Mouse (Mus musculus): ENCODE measurements around the gene Gm20458. TPM values are rescaled to one million over a fixed set of nuclear protein-coding genes. Genes with fewer than 3 reads are reported as not detected.

Gene Gm20458
- polyA plus RNA-seq, 1 experiment: 22.1 TPM

- TF ChIP-seq POLR2A (IDR thresholded peaks at IDR 0.05; ENCODE audit: low read depth, low read length): no peak
- TF ChIP-seq CTCF (conservative IDR thresholded peaks at IDR 0.05; ENCODE audit: insufficient read depth, insufficient read length, low read depth, low read length): no peak
- peak; percentile 17 for DNase-seq
- H3K4me3 ChIP-seq (ENCODE audit: insufficient read depth, low read depth, low read length): peak overlapping the region; percentile 99
- peaks cover 2% of the 10 kb centered on the region for H3K36me3 ChIP-seq (ENCODE audit: control insufficient read depth, insufficient read depth, low read length)
- H3K4me1 ChIP-seq (ENCODE audit: control insufficient read depth, insufficient read depth, low read length): peaks cover 4% of the 10 kb centered on the region; the same call in 1 of the 2 replicates
- 0 out of 2 replicates have a peak overlapping the region, but pooled peaks have one; percentile 21 for H3K27ac ChIP-seq (ENCODE audit: insufficient read depth, low read depth, low read length)
- WGBS: 4% methylated on average over 21 of the region's 21 CpGs
- no peaks in the 10 kb centered on the region for H3K27me3 ChIP-seq (replicated peaks; ENCODE audit: control insufficient read depth, insufficient read depth, low read length)
Measured at GRCm38 (mm10) chr2:164497691-164498268, 37.0 kb downstream of the Gm20458 start.

GRCm38 (mm10) chr2:164499317-164499716, 38.5 kb downstream of the Gm20458 start:
- no peak overlapping the region for H3K4me3 ChIP-seq (ENCODE audit: insufficient read depth, low read depth, low read length)
- no peaks in the 10 kb centered on the region for H3K27me3 ChIP-seq (replicated peaks; ENCODE audit: control insufficient read depth, insufficient read depth, low read length)
- peak; percentile 19; the same call in 1 of the 2 replicates for TF ChIP-seq CTCF (conservative IDR thresholded peaks at IDR 0.05; ENCODE audit: insufficient read depth, insufficient read length, low read depth, low read length)
- no peak for TF ChIP-seq POLR2A (IDR thresholded peaks at IDR 0.05; ENCODE audit: low read depth, low read length)
- DNase-seq: no peak
- WGBS: 81% methylated on average over 5 of the region's 5 CpGs
- H3K36me3 ChIP-seq (ENCODE audit: control insufficient read depth, insufficient read depth, low read length): peaks cover 9% of the 10 kb centered on the region
- peaks cover 4% of the 10 kb centered on the region; the same call in 1 of the 2 replicates for H3K4me1 ChIP-seq (ENCODE audit: control insufficient read depth, insufficient read depth, low read length)
- no peak overlapping the region for H3K27ac ChIP-seq (ENCODE audit: insufficient read depth, low read depth, low read length)

GRCm38 (mm10) chr2:164500511-164500910, 39.7 kb downstream of the Gm20458 start:
- TF ChIP-seq POLR2A (IDR thresholded peaks at IDR 0.05; ENCODE audit: low read depth, low read length): no peak
- TF ChIP-seq CTCF (conservative IDR thresholded peaks at IDR 0.05; ENCODE audit: insufficient read depth, insufficient read length, low read depth, low read length): no peak
- no peak overlapping the region for H3K4me3 ChIP-seq (ENCODE audit: insufficient read depth, low read depth, low read length)
- H3K36me3 ChIP-seq (ENCODE audit: control insufficient read depth, insufficient read depth, low read length): peaks cover 10% of the 10 kb centered on the region
- DNase-seq: peak; percentile 54
- H3K4me1 ChIP-seq (ENCODE audit: control insufficient read depth, insufficient read depth, low read length): peaks cover 4% of the 10 kb centered on the region; the same call in 1 of the 2 replicates
- WGBS: 29% methylated on average over 7 of the region's 7 CpGs
- peak overlapping the region; percentile 16; the same call in 1 of the 2 replicates for H3K27ac ChIP-seq (ENCODE audit: insufficient read depth, low read depth, low read length)
- H3K27me3 ChIP-seq (replicated peaks; ENCODE audit: control insufficient read depth, insufficient read depth, low read length): no peaks in the 10 kb centered on the region

- no peak for TF ChIP-seq POLR2A (IDR thresholded peaks at IDR 0.05; ENCODE audit: low read depth, low read length)
- no peak for TF ChIP-seq CTCF (conservative IDR thresholded peaks at IDR 0.05; ENCODE audit: insufficient read depth, insufficient read length, low read depth, low read length)
- no peak for DNase-seq
- Histone ChIP-seq H3K36me3 (ENCODE audit: control insufficient read depth, insufficient read depth, low read length) (peaks cover 10% of the 10 kb centered on the region), H3K27ac (ENCODE audit: insufficient read depth, low read depth, low read length) (no peak overlapping the region), H3K4me3 (ENCODE audit: insufficient read depth, low read depth, low read length) (no peak overlapping the region), H3K4me1 (ENCODE audit: control insufficient read depth, insufficient read depth, low read length) (no peaks in the 10 kb centered on the region), H3K27me3 (replicated peaks; ENCODE audit: control insufficient read depth, insufficient read depth, low read length) (no peaks in the 10 kb centered on the region)
- 98% methylated on average over 3 of the region's 3 CpGs for WGBS
Measured at GRCm38 (mm10) chr2:164504919-164505318, 44.2 kb downstream of the Gm20458 start.

GRCm38 (mm10) chr2:164505619-164506347, 45.0 kb downstream of the Gm20458 start:
- H3K27ac ChIP-seq (ENCODE audit: insufficient read depth, low read depth, low read length): no peak overlapping the region
- TF ChIP-seq POLR2A (IDR thresholded peaks at IDR 0.05; ENCODE audit: low read depth, low read length) (no peak), CTCF (conservative IDR thresholded peaks at IDR 0.05; ENCODE audit: insufficient read depth, insufficient read length, low read depth, low read length) (no peak)
- no peak overlapping the region for H3K4me3 ChIP-seq (ENCODE audit: insufficient read depth, low read depth, low read length)
- no peaks in the 10 kb centered on the region for H3K27me3 ChIP-seq (replicated peaks; ENCODE audit: control insufficient read depth, insufficient read depth, low read length)
- peaks cover 10% of the 10 kb centered on the region for H3K36me3 ChIP-seq (ENCODE audit: control insufficient read depth, insufficient read depth, low read length)
- 82% methylated on average over 4 of the region's 4 CpGs for WGBS
- DNase-seq: no peak
- no peaks in the 10 kb centered on the region for H3K4me1 ChIP-seq (ENCODE audit: control insufficient read depth, insufficient read depth, low read length)

GRCm38 (mm10) chr2:164507811-164508210, 47.0 kb downstream of the Gm20458 start:
- H3K36me3 ChIP-seq (ENCODE audit: control insufficient read depth, insufficient read depth, low read length): peaks cover 8% of the 10 kb centered on the region
- H3K4me1 ChIP-seq (ENCODE audit: control insufficient read depth, insufficient read depth, low read length): no peaks in the 10 kb centered on the region
- 90% methylated on average over 19 of the region's 19 CpGs for WGBS
- no peak overlapping the region for H3K27ac ChIP-seq (ENCODE audit: insufficient read depth, low read depth, low read length)
- H3K4me3 ChIP-seq (ENCODE audit: insufficient read depth, low read depth, low read length): no peak overlapping the region
- TF ChIP-seq CTCF (conservative IDR thresholded peaks at IDR 0.05; ENCODE audit: insufficient read depth, insufficient read length, low read depth, low read length) (no peak), POLR2A (IDR thresholded peaks at IDR 0.05; ENCODE audit: low read depth, low read length) (no peak)
- no peak for DNase-seq
- H3K27me3 ChIP-seq (replicated peaks; ENCODE audit: control insufficient read depth, insufficient read depth, low read length): no peaks in the 10 kb centered on the region

GRCm38 (mm10) chr2:164510621-164511190, 49.9 kb downstream of the Gm20458 start:
- H3K27ac ChIP-seq (ENCODE audit: insufficient read depth, low read depth, low read length): peak overlapping the region; percentile 61; the same call in 1 of the 2 replicates
- H3K36me3 ChIP-seq (ENCODE audit: control insufficient read depth, insufficient read depth, low read length): no peaks in the 10 kb centered on the region
- H3K4me1 ChIP-seq (ENCODE audit: control insufficient read depth, insufficient read depth, low read length): no peaks in the 10 kb centered on the region
- DNase-seq: peak; percentile 67
- no peaks in the 10 kb centered on the region for H3K27me3 ChIP-seq (replicated peaks; ENCODE audit: control insufficient read depth, insufficient read depth, low read length)
- H3K4me3 ChIP-seq (ENCODE audit: insufficient read depth, low read depth, low read length): no peak overlapping the region
- TF ChIP-seq POLR2A (IDR thresholded peaks at IDR 0.05; ENCODE audit: low read depth, low read length) (no peak), CTCF (conservative IDR thresholded peaks at IDR 0.05; ENCODE audit: insufficient read depth, insufficient read length, low read depth, low read length) (no peak)
- WGBS: 25% methylated on average over 5 of the region's 5 CpGs

Data from kidney, adult 2 months (tissue).